8 mouse cellular contexts compared by ENCODE assay signal in genomic region chr7:110286838-110287475, GRCm38 (mm10).
DNase-seq lines count a peak whose midpoint lies in the region; ATAC-seq lines count a peak whose summit lies in the region.

No protein-coding gene starts in this region.

- H3K27me3 ChIP-seq in intestine, embryonic 14.5 days (replicated peaks; ENCODE audit: control insufficient read depth, insufficient read depth, low read length) = no peaks in the 10 kb centered on the region

- DNase-seq in adrenal gland, adult (ENCODE audit: inconsistent age in 2 of 2, low spot score in 1 of 2) = peak; percentile 82 to 93
- DNase-seq in embryo, embryonic 11 days = peak; percentile 86
- DNase-seq in gastrocnemius, postnatal 36 days = peak; percentile 80 to 82
- DNase-seq in intestine, embryonic 14.5 days (ENCODE audit: low spot score) = peak; percentile 93
- peak; percentile 63 to 82 for DNase-seq in left cerebral cortex, postnatal 10 days (ENCODE audit: extremely low spot score in 1 of 2, low spot score in 2 of 2)
- peak; percentile 79 to 86 for DNase-seq in right cerebral cortex, postnatal 10 days (ENCODE audit: low spot score in 2 of 2)
- peak; percentile 47 for DNase-seq in urinary bladder, postnatal 10 days (ENCODE audit: low spot score)

- H3K4me2 ChIP-seq in intestine, embryonic 14.5 days (ENCODE audit: low read length) = no peak overlapping the region

- 6% methylated on average over 12 of the region's 12 CpGs for WGBS in intestine, embryonic 14.5 days

- H3K36me3 ChIP-seq in intestine, embryonic 14.5 days (ENCODE audit: control insufficient read depth, insufficient read depth, low read length) = peaks cover 11% of the 10 kb centered on the region; the same call in 1 of the 2 replicates

- peak; percentile 81 for ATAC-seq in intestine, embryonic 14.5 days (replicated peaks; ENCODE audit: low FRiP score, low TSS enrichment, low read depth)
- peak; percentile 85 for ATAC-seq in megakaryocyte-erythroid progenitor cell, adult 5-6 weeks (replicated peaks; ENCODE audit: low FRiP score, low TSS enrichment, poor library complexity, severe bottlenecking)

- no peaks in the 10 kb centered on the region for H3K9me3 ChIP-seq in intestine, embryonic 14.5 days (ENCODE audit: control insufficient read depth, low read length)

- H3K9ac ChIP-seq in intestine, embryonic 14.5 days (ENCODE audit: low read length) = no peak overlapping the region

- H3K27ac ChIP-seq in intestine, embryonic 14.5 days (ENCODE audit: low read depth) = no peak overlapping the region

- intact Hi-C loops in gastrocnemius, postnatal 36 days (cut with DNase I) = loop anchor here (1.0 to 5.0 kb wide), 3 partner anchors 144 to 360 kb away; no protein-coding TSS in a partner anchor
- intact Hi-C loops in left cerebral cortex, postnatal 10 days (cut with DNase I) = loop anchor here (2.0 to 5.0 kb wide), 2 partner anchors 145 to 344 kb away; no protein-coding TSS in a partner anchor

- H3K4me1 ChIP-seq in intestine, embryonic 14.5 days (replicated peaks; ENCODE audit: control insufficient read depth, insufficient read depth, low read length) = peaks cover 15% of the 10 kb centered on the region; the same call in 1 of the 2 replicates

- H3K4me3 ChIP-seq in intestine, embryonic 14.5 days (ENCODE audit: low read depth, low read length) = no peak overlapping the region
